Mouse (Mus musculus) erythroblast, embryonic 14.5 days (primary cell): ENCODE data around the gene Ucn2.

ENCODE experiments used
- GATA1 ChIP-seq: IDR thresholded peaks from 2 replicates; pipeline ENCODE4 v1.6.1; 2012; ENCODE audit warnings: low read length, inconsistent platforms, mixed read lengths
- TAL1 ChIP-seq: IDR thresholded peaks from 3 replicates; pipeline ENCODE4 v1.6.1; 2012; ENCODE audit warnings: low read length, inconsistent platforms, mixed read lengths

DNA sequence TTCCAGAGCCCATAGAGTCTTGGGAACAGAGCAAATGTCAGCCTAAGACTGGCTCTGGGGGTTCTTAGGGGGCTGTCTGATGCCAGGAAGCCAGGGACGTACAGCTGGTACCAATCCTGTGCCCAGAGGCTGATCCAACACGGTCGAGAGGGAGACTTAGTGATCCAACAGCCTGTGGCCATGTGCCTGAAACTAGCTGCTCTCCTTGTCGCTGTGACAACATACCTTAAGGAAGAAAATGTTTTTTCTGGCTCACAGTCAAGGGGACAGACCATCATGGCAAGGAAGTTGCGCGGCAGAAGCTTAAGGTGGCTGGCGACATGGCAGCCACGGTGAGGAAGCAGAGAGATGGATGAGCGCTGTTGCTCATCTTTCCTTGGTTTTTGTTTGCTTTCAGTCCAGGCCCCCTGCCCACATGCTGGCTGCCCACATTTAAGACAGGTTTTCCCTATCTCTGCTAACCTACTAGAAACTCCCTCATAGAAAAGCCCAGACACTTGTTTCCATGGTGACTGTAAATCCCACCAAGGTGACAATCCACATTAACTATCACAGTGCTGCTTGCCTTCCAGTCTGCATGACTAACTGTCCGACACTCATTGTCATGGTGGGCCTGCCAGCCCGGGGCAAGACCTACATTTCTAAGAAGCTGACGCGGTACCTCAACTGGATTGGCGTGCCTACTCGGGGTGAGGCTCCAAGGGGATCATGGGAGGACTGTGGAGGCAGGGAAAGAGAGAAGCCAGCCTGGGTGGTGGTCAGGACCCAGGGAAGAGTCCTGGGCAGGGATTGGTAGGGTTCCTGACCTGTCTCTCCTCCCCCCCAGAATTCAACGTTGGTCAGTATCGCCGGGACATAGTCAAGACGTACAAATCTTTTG is 12.7 kb downstream of the Ucn2 start:
- no peak for TF ChIP-seq TAL1
- TF ChIP-seq GATA1 = no peak
